Mouse (Mus musculus) testis, postnatal 14 days (tissue): Measurements from ENCODE around the gene Prss56.

Experiments used
- DNase-seq: peaks from one replicate; pipeline ENCODE4 v3.0.0; 2021; ENCODE audit warnings: low spot score

The Prss56 gene

GRCm38 (mm10) chr1:87185526-87185925 is 2.4 kb downstream of the Prss56 start:
- DNase-seq = no peak

GRCm38 (mm10) chr1:87186261-87187036 is 3.3 kb downstream of the Prss56 start:
- no peak for DNase-seq

GRCm38 (mm10) chr1:87187037-87187355 is 3.9 kb downstream of the Prss56 start:
- peak; percentile 66 for DNase-seq

GRCm38 (mm10) chr1:87190429-87190828 is 7.3 kb downstream of the Prss56 start, which contains the start of gene Chrnd:
Chrnd (plus strand) TSS chr1:87190607.
- no peak for DNase-seq

- DNase-seq = no peak
These were observed 14.2 kb downstream of the Prss56 start for GRCm38 (mm10) chr1:87197296-87197695.

GRCm38 (mm10) chr1:87198119-87199065 is 15.3 kb downstream of the Prss56 start:
- DNase-seq = no peak

- no peak for DNase-seq
These were observed 17.7 kb downstream of the Prss56 start for GRCm38 (mm10) chr1:87200811-87201210.

GRCm38 (mm10) chr1:87201848-87202247 is 18.7 kb downstream of the Prss56 start:
- no peak for DNase-seq

- DNase-seq = no peak
These were observed 20.7 kb downstream of the Prss56 start for GRCm38 (mm10) chr1:87203779-87204178.

GRCm38 (mm10) chr1:87204465-87204864 is 21.4 kb downstream of the Prss56 start, which contains the start of gene Chrng:
Chrng (plus strand) TSS chr1:87204657.
- DNase-seq = no peak

- DNase-seq = no peak
These were observed 21.9 kb downstream of the Prss56 start for GRCm38 (mm10) chr1:87205038-87205437.

GRCm38 (mm10) chr1:87205502-87205901 is 22.4 kb downstream of the Prss56 start:
- DNase-seq = no peak

GRCm38 (mm10) chr1:87206339-87206738 is 23.2 kb downstream of the Prss56 start:
- no peak for DNase-seq

- DNase-seq = no peak
These were observed 28.3 kb downstream of the Prss56 start for GRCm38 (mm10) chr1:87211431-87211830.

- peak; percentile 96 for DNase-seq
These were observed 30.9 kb downstream of the Prss56 start, which contains the start of gene Eif4e2 for GRCm38 (mm10) chr1:87213735-87214704. Eif4e2 (plus strand) TSS chr1:87213914.

- DNase-seq = no peak
These were observed 31.6 kb downstream of the Prss56 start for GRCm38 (mm10) chr1:87214748-87215147.

GRCm38 (mm10) chr1:87217938-87218337 is 34.8 kb downstream of the Prss56 start:
- DNase-seq = no peak

- DNase-seq = no peak
These were observed 42.6 kb downstream of the Prss56 start for GRCm38 (mm10) chr1:87225739-87226138.

- no peak for DNase-seq
These were observed 43.5 kb downstream of the Prss56 start for GRCm38 (mm10) chr1:87226409-87227159.

- no peak for DNase-seq
These were observed 44.0 kb downstream of the Prss56 start for GRCm38 (mm10) chr1:87227160-87227550.

GRCm38 (mm10) chr1:87230606-87231005 is 47.5 kb downstream of the Prss56 start:
- DNase-seq = no peak
